Mouse (Mus musculus): ENCODE measurements around the gene Gm5129. TPM values are rescaled to one million over a fixed set of nuclear protein-coding genes. Genes with fewer than 3 reads are reported as not detected.
"Not testable (repeated sequence)": the region's sequence is repeated elsewhere in the genome, so short reads cannot be mapped to it uniquely, and the experiment has no call there.

The Gm5129 gene
- total RNA-seq, 2 experiments from 2014 or later, result not detected

GRCm38 (mm10) chr5:29726070-29726469 is 9.7 kb downstream of the Gm5129 start:
- not testable (repeated sequence) for DNase-seq (ENCODE audit: low spot score in 2 of 2)

GRCm38 (mm10) chr5:29725369-29725768 is 10.4 kb downstream of the Gm5129 start:
- no peak for DNase-seq (ENCODE audit: low spot score in 2 of 2)

- DNase-seq (ENCODE audit: low spot score in 2 of 2), result no peak
These were observed 14.6 kb downstream of the Gm5129 start for GRCm38 (mm10) chr5:29721159-29721558.

GRCm38 (mm10) chr5:29712906-29713305 is 22.8 kb downstream of the Gm5129 start:
- no peak for DNase-seq (ENCODE audit: low spot score in 2 of 2)

- no peak for DNase-seq (ENCODE audit: low spot score in 2 of 2)
These were observed 24.1 kb downstream of the Gm5129 start for GRCm38 (mm10) chr5:29711631-29712030.

GRCm38 (mm10) chr5:29708258-29708657 is 27.5 kb downstream of the Gm5129 start:
- DNase-seq (ENCODE audit: low spot score in 2 of 2), result no peak

GRCm38 (mm10) chr5:29707241-29707640 is 28.5 kb downstream of the Gm5129 start:
- no peak for DNase-seq (ENCODE audit: low spot score in 2 of 2)

- DNase-seq (ENCODE audit: low spot score in 2 of 2), result no peak
These were observed 36.1 kb downstream of the Gm5129 start for GRCm38 (mm10) chr5:29699520-29700202.

GRCm38 (mm10) chr5:29698493-29698892 is 37.2 kb downstream of the Gm5129 start:
- no peak for DNase-seq (ENCODE audit: low spot score in 2 of 2)

- no peak for DNase-seq (ENCODE audit: low spot score in 2 of 2)
These were observed 47.4 kb downstream of the Gm5129 start for GRCm38 (mm10) chr5:29688352-29688751.

- DNase-seq (ENCODE audit: low spot score in 2 of 2), result peak in 1 of 2 experiments; percentile 29
These were observed 48.1 kb downstream of the Gm5129 start for GRCm38 (mm10) chr5:29687671-29688070.

Other genes with a start within 250 kb of the Gm5129 start
- 10 to 100 TPM; 81.2 to 84.5 TPM for gene Ube3c, start 166.7 kb downstream of the Gm5129 start, total RNA-seq (2021)
- 100 to 1,000 TPM; 171 to 178 TPM for gene Dnajb6, start 248 bp downstream of the Gm5129 start, total RNA-seq (2021)

All from layer of hippocampus, postnatal 14 days (tissue).